Mouse (Mus musculus) forebrain, embryonic 16.5 days (tissue): ENCODE results near the gene Mef2b. TPM values are rescaled to one million over a fixed set of nuclear protein-coding genes. Genes with fewer than 3 reads are reported as not detected.

Source experiments
- ATAC-seq: fragments of 200-750 bp; cut with Nextera tagmentation; 2 replicates; pipeline ENCODE4 v1.8.0; 2017; ENCODE audit warnings: mild to moderate bottlenecking, moderate library complexity
- H3K27ac ChIP-seq: fragments of 300-500 bp; sonication (generic); 2 replicates; pipeline ENCODE4 v1.5.1; 2014; ENCODE audit warnings: low read length, control low read depth
- H3K27me3 ChIP-seq: fragments of 300-500 bp; sonication (generic); replicated peaks from 2 replicates; pipeline ENCODE4 v1.6.1; 2014; ENCODE audit warnings: low read length; ENCODE audit not compliant: control insufficient read depth, insufficient read depth
- H3K36me3 ChIP-seq: fragments of 300-500 bp; sonication (generic); 2 replicates; pipeline ENCODE4 v1.6.1; 2014; ENCODE audit not compliant: control insufficient read depth, insufficient read depth
- H3K4me1 ChIP-seq: fragments of 300-500 bp; sonication (generic); replicated peaks from 2 replicates; pipeline ENCODE4 v1.6.1; 2014; ENCODE audit warnings: low read length; ENCODE audit not compliant: control insufficient read depth, insufficient read depth
- H3K4me2 ChIP-seq: fragments of 300-500 bp; sonication (generic); 2 replicates; pipeline ENCODE4 v1.6.1; 2014; ENCODE audit warnings: mild to moderate bottlenecking, low read length, control low read depth
- H3K4me3 ChIP-seq: fragments of 300-500 bp; sonication (generic); replicated peaks from 2 replicates; pipeline ENCODE4 v1.5.1; 2014; ENCODE audit warnings: mild to moderate bottlenecking, low read length, control low read depth
- H3K9ac ChIP-seq: fragments of 300-500 bp; sonication (generic); replicated peaks from 2 replicates; pipeline ENCODE4 v1.6.1; 2014; ENCODE audit warnings: low read depth, low read length, control low read depth
- H3K9me3 ChIP-seq: fragments of 300-500 bp; sonication (generic); 2 replicates; pipeline ENCODE4 v1.6.1; 2016; ENCODE audit warnings: low read length; ENCODE audit not compliant: control insufficient read depth
- WGBS: fragments of 180-500 bp; shearing (Covaris S2); extraction: QIAGEN DNeasy Blood & Tissue Kit; methylation state at CpG from one replicate; pipeline ENCODE4 v1.1.7; 2014; 5-methylcytosine and 5-hydroxymethylcytosine counted together
- polyA plus RNA-seq: library from polyadenylated mRNA; unstranded; fragments of >200 nt; fragmentation: Nextera tagmentation; extraction: Ambion mirVana; gene quantifications from 2 replicates; pipeline ENCODE4 v1.2.1, GENCODE M21; 2015

Gene Mef2b
- polyA plus RNA-seq, 1 experiment from 2014 or later = 0.34 TPM

- Histone ChIP-seq H3K9me3 (no peaks in the 10 kb centered on the region), H3K9ac (no peak overlapping the region), H3K27me3 (no peaks in the 10 kb centered on the region), H3K4me3 (no peak overlapping the region), H3K4me2 (no peak overlapping the region), H3K36me3 (no peaks in the 10 kb centered on the region), H3K4me1 (peaks cover 30% of the 10 kb centered on the region), H3K27ac (no peak overlapping the region)
- WGBS = 90% methylated on average over 7 of the region's 7 CpGs
- ATAC-seq = no peak
Observed at GRCm38 (mm10) chr8:70171240-70171639, 31.7 kb downstream of the Mef2b start.

DNA sequence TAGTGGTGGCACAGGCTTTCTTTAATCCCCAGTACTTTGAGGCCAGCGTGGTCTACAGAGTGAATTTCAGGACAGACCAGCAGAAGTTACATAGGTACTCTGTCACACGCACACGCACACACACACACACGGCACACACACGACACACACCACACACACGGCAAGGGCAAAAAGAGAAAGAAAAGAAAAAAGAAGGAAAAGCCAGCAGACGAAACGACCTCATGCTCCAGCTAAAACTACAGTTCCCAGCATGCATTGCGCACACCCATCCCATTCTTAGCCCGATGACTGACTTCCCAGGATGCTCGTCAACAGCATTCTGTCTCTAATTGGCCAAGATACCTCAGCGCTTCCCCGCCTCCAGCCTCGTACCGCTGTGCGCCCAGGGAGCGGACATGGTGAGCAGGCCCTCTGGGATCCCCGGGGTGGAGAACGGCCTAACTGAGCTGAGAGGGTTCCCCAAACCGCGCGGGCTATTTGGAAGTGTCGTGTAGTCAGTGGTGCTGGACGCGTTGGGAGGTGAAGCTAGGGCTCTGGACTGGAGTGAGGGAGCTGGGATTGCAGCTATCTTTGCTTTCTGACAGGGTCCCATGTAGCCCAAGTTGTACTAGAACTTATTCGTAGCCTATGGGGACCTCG is 32.7 kb downstream of the Mef2b start, which contains the start of gene Tmem161a:
Gene Tmem161a (plus strand): TSS at position 314 of the 639 bp plus-strand sequence.
- Histone ChIP-seq H3K9me3 (no peaks in the 10 kb centered on the region), H3K4me1 (peaks cover 24% of the 10 kb centered on the region), H3K9ac (peak within 1 kb of the TSS; percentile 80), H3K27me3 (no peaks in the 10 kb centered on the region), H3K27ac (no peak within 1 kb of the TSS; the same call in 1 of the 2 replicates), H3K4me3 (peak within 1 kb of the TSS; percentile 76), H3K4me2 (peak within 1 kb of the TSS; percentile 57), H3K36me3 (no peaks in the 10 kb centered on the region)
- ATAC-seq = peak; percentile 98
- WGBS = 2% methylated on average over 27 of the region's 27 CpGs

GRCm38 (mm10) chr8:70173320-70173719 is 33.8 kb downstream of the Mef2b start:
- no peaks in the 10 kb centered on the region; the same call in 1 of the 2 replicates for H3K36me3 ChIP-seq
- H3K27me3 ChIP-seq = no peaks in the 10 kb centered on the region
- H3K9ac ChIP-seq = no peak overlapping the region
- no peak overlapping the region for H3K4me3 ChIP-seq
- H3K4me1 ChIP-seq = peaks cover 24% of the 10 kb centered on the region
- no peak for ATAC-seq
- H3K9me3 ChIP-seq = no peaks in the 10 kb centered on the region
- WGBS = 75% methylated on average over 5 of the region's 5 CpGs
- H3K4me2 ChIP-seq = no peak overlapping the region
- H3K27ac ChIP-seq = no peak overlapping the region

- Histone ChIP-seq H3K9ac (no peak overlapping the region), H3K27ac (no peak overlapping the region), H3K36me3 (no peaks in the 10 kb centered on the region; the same call in 1 of the 2 replicates), H3K4me1 (peaks cover 24% of the 10 kb centered on the region), H3K27me3 (no peaks in the 10 kb centered on the region), H3K4me2 (no peak overlapping the region), H3K9me3 (no peaks in the 10 kb centered on the region), H3K4me3 (no peak overlapping the region)
- no peak for ATAC-seq
- WGBS = 89% methylated on average over 7 of the region's 7 CpGs
Observed at GRCm38 (mm10) chr8:70174079-70174478, 34.6 kb downstream of the Mef2b start.

GRCm38 (mm10) chr8:70178231-70178630 is 38.7 kb downstream of the Mef2b start:
- 89% methylated on average over 2 of the region's 2 CpGs for WGBS
- no peaks in the 10 kb centered on the region for H3K9me3 ChIP-seq
- ATAC-seq = no peak
- no peaks in the 10 kb centered on the region for H3K27me3 ChIP-seq
- no peak overlapping the region for H3K9ac ChIP-seq
- no peaks in the 10 kb centered on the region; the same call in 1 of the 2 replicates for H3K36me3 ChIP-seq
- H3K27ac ChIP-seq = no peak overlapping the region
- H3K4me1 ChIP-seq = peaks cover 12% of the 10 kb centered on the region
- no peak overlapping the region for H3K4me3 ChIP-seq
- H3K4me2 ChIP-seq = no peak overlapping the region

GRCm38 (mm10) chr8:70179082-70179481 is 39.6 kb downstream of the Mef2b start:
- ATAC-seq = no peak
- Histone ChIP-seq H3K9ac (no peak overlapping the region), H3K4me1 (peaks cover 6% of the 10 kb centered on the region), H3K27me3 (no peaks in the 10 kb centered on the region), H3K36me3 (no peaks in the 10 kb centered on the region; the same call in 1 of the 2 replicates), H3K27ac (no peak overlapping the region), H3K9me3 (no peaks in the 10 kb centered on the region), H3K4me3 (no peak overlapping the region), H3K4me2 (no peak overlapping the region)
- WGBS = 98% methylated on average over 4 of the region's 4 CpGs

DNA sequence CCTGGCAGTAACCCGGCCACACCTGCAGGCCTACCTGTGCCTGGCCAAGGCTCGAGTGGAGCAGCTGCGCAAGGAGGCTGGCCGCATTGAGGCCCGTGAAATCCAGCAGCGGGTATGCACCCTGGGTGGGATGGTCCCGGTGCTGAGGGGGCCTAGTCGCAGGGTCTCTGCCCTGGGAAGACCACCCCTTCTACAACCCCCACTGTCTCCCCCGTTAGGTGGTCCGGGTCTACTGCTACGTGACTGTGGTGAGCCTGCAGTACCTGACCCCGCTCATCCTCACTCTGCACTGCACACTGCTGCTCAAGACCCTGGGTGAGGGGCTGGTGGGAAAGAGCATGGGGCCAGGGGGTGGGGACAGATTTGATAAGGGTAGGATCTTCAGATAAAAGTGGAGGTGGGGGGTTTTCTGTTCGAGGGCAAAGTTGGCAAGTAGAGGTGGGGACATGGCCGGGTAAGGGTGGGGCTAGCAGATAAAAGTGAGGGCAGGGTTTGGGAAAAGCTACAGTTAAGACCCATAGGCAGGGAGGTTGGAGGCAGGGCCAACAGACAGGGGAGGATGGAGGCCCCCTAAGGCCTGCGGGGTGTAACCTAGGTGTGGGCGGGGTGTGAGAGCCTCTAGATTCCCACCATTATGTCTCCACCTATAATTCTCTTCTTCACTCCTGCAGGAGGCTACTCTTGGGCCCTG is 41.8 kb downstream of the Mef2b start:
- no peaks in the 10 kb centered on the region for H3K27me3 ChIP-seq
- no peak overlapping the region for H3K4me2 ChIP-seq
- H3K9me3 ChIP-seq = no peaks in the 10 kb centered on the region
- no peak overlapping the region for H3K9ac ChIP-seq
- no peaks in the 10 kb centered on the region; the same call in 1 of the 2 replicates for H3K36me3 ChIP-seq
- peak; percentile 13; the same call in 1 of the 2 replicates for ATAC-seq
- 92% methylated on average over 16 of the region's 16 CpGs for WGBS
- no peak overlapping the region for H3K4me3 ChIP-seq
- no peak overlapping the region for H3K27ac ChIP-seq
- no peaks in the 10 kb centered on the region for H3K4me1 ChIP-seq

DNA sequence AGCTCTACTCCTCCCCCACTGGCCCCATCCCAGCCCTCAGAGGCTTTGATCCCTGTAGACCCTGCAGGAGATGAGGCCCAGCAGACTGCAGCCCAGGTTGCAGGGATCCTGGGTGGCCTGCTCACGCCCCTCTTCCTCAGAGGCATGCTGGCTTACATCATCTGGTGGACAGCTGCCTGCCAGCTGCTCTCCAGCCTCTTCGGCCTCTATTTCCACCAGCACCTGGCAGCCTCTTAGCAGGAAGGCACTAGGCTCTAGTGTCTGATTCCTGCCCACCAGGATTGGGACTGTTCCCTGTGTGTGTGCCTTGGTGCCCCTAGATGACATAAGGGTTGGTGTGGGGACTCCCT is 42.4 kb downstream of the Mef2b start:
- WGBS = 84% methylated on average over 2 of the region's 2 CpGs
- Histone ChIP-seq H3K9ac (no peak overlapping the region), H3K9me3 (no peaks in the 10 kb centered on the region), H3K4me2 (no peak overlapping the region), H3K27ac (no peak overlapping the region), H3K4me1 (no peaks in the 10 kb centered on the region), H3K4me3 (no peak overlapping the region), H3K27me3 (no peaks in the 10 kb centered on the region), H3K36me3 (no peaks in the 10 kb centered on the region; the same call in 1 of the 2 replicates)
- no peak for ATAC-seq

DNA sequence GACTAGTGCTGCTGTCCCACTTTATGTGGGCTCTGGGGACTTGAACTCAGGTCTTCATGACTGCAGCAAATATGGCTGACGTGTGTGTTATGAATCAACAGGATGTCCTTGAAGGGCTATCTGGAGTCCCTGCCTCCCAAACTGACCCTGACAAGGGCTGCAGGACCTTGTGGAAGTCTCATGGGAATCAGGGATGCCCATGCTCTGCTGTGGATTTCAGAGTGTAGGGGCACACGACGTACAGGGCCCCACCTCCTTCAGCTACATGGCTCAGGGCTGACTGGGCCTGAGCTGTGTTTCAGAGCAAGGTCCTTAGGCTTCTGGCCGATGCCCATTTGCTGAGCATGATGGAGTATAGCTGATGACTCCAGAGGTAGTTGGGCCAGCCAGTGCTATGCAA is 43.7 kb downstream of the Mef2b start:
- Histone ChIP-seq H3K36me3 (no peaks in the 10 kb centered on the region), H3K4me1 (no peaks in the 10 kb centered on the region), H3K9me3 (no peaks in the 10 kb centered on the region), H3K4me3 (no peak overlapping the region), H3K27me3 (no peaks in the 10 kb centered on the region), H3K9ac (no peak overlapping the region), H3K4me2 (no peak overlapping the region), H3K27ac (no peak overlapping the region)
- WGBS = 90% methylated on average over 4 of the region's 4 CpGs
- ATAC-seq = no peak
